Mouse (Mus musculus): ENCODE measurements at regions not wholly inside any gene's neighbourhood (a gene's known extent, or its start where the extent isn't known, plus 50 kb on each side); places are given as distances from the start of the nearest gene placed in this dataset.

DNA sequence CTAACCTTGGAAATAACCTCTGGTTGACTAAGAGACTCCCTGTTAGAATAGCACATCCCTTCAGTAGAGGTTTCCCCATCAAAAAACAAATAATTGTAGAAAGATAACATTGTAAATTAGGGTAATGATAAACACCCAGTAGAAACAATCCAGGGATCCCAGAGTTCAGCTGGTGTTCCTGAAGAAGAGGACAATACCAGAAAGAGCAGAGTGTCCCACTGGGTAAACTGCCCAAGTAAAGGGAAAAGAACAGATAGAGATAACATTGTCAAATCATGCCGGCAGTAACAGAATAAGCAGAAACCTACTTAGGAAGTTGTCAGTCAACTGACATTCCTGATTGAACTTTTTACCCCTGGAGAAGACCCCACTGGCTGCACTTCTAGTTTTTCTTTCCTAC, 440.1 kb downstream of the Cdh11 start:
- Histone ChIP-seq H3K36me3 (ENCODE audit: control insufficient read depth, insufficient read depth, low read length) (no peaks in the 10 kb centered on the region), H3K4me3 (ENCODE audit: low read depth, low read length) (no peak overlapping the region), H3K27ac (ENCODE audit: low read depth, low read length) (no peak overlapping the region), H3K4me2 (ENCODE audit: low read depth, low read length, severe bottlenecking) (no peak overlapping the region), H3K27me3 (ENCODE audit: control insufficient read depth, insufficient read depth, low read length) (no peaks in the 10 kb centered on the region), H3K9me3 (ENCODE audit: control insufficient read depth, low read length) (no peaks in the 10 kb centered on the region), H3K4me1 (replicated peaks; ENCODE audit: control insufficient read depth, insufficient read depth, low read length) (no peaks in the 10 kb centered on the region), H3K9ac (ENCODE audit: low read length) (no peak overlapping the region)
- ATAC-seq (replicated peaks; ENCODE audit: low FRiP score), result no peak
- WGBS, result 88% methylated on average over 1 of the region's 1 CpGs
- no peak for DNase-seq (ENCODE audit: low spot score)

DNA sequence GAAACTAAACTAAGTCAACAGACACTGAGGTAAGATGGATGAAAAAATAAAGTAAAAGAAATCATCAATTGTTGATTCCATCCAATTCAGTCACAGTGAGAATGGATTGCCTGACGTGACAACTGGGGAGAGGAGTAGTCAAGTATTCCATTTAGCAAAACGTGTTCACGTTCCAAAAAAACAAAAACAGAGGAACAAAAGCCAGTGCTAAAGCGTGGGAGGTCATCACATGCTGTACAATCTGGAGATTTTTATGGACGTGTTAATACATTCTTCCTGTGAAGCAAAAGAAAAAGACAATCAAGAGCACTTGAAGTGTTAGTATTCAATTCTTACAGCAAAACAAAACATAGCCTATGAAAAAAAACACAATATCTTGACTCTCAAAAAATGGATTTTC, 452.9 kb downstream of the Cdh11 start:
- Histone ChIP-seq H3K27ac (ENCODE audit: low read depth, low read length) (no peak overlapping the region), H3K9me3 (ENCODE audit: control insufficient read depth, low read length) (no peaks in the 10 kb centered on the region), H3K4me2 (ENCODE audit: low read depth, low read length, severe bottlenecking) (no peak overlapping the region), H3K4me3 (ENCODE audit: low read depth, low read length) (no peak overlapping the region), H3K36me3 (ENCODE audit: control insufficient read depth, insufficient read depth, low read length) (no peaks in the 10 kb centered on the region), H3K4me1 (replicated peaks; ENCODE audit: control insufficient read depth, insufficient read depth, low read length) (no peaks in the 10 kb centered on the region), H3K9ac (ENCODE audit: low read length) (no peak overlapping the region), H3K27me3 (ENCODE audit: control insufficient read depth, insufficient read depth, low read length) (no peaks in the 10 kb centered on the region)
- DNase-seq (ENCODE audit: low spot score) (no peak), ATAC-seq (replicated peaks; ENCODE audit: low FRiP score) (no peak)
- 69% methylated on average over 5 of the region's 5 CpGs for WGBS

GRCm38 (mm10) chr8:102331151-102331550, 454.3 kb downstream of the Cdh11 start:
- H3K4me3 ChIP-seq (ENCODE audit: low read depth, low read length), result no peak overlapping the region
- H3K9ac ChIP-seq (ENCODE audit: low read length), result no peak overlapping the region
- no peaks in the 10 kb centered on the region for H3K36me3 ChIP-seq (ENCODE audit: control insufficient read depth, insufficient read depth, low read length)
- H3K27ac ChIP-seq (ENCODE audit: low read depth, low read length), result no peak overlapping the region
- no peaks in the 10 kb centered on the region for H3K9me3 ChIP-seq (ENCODE audit: control insufficient read depth, low read length)
- no peak overlapping the region for H3K4me2 ChIP-seq (ENCODE audit: low read depth, low read length, severe bottlenecking)
- H3K4me1 ChIP-seq (replicated peaks; ENCODE audit: control insufficient read depth, insufficient read depth, low read length), result no peaks in the 10 kb centered on the region
- no peaks in the 10 kb centered on the region for H3K27me3 ChIP-seq (ENCODE audit: control insufficient read depth, insufficient read depth, low read length)
- ATAC-seq (replicated peaks; ENCODE audit: low FRiP score) (0 out of 2 replicates have a peak, but pooled peaks have one; percentile 18), DNase-seq (ENCODE audit: low spot score) (no peak)
- 62% methylated on average over 4 of the region's 4 CpGs for WGBS

GRCm38 (mm10) chr8:102329955-102330354, 455.5 kb downstream of the Cdh11 start:
- Histone ChIP-seq H3K36me3 (ENCODE audit: control insufficient read depth, insufficient read depth, low read length) (no peaks in the 10 kb centered on the region), H3K27ac (ENCODE audit: low read depth, low read length) (no peak overlapping the region), H3K9ac (ENCODE audit: low read length) (no peak overlapping the region), H3K4me1 (replicated peaks; ENCODE audit: control insufficient read depth, insufficient read depth, low read length) (no peaks in the 10 kb centered on the region), H3K9me3 (ENCODE audit: control insufficient read depth, low read length) (no peaks in the 10 kb centered on the region), H3K27me3 (ENCODE audit: control insufficient read depth, insufficient read depth, low read length) (no peaks in the 10 kb centered on the region), H3K4me2 (ENCODE audit: low read depth, low read length, severe bottlenecking) (no peak overlapping the region), H3K4me3 (ENCODE audit: low read depth, low read length) (no peak overlapping the region)
- 33% methylated on average over 1 of the region's 1 CpGs for WGBS
- DNase-seq (ENCODE audit: low spot score), result no peak
- no peak; the same call in 1 of the 2 replicates for ATAC-seq (replicated peaks; ENCODE audit: low FRiP score)

Data from forebrain, embryonic 11.5 days (tissue).